Mouse (Mus musculus) heart, embryonic 14.5 days (tissue): ENCODE measurements around the gene Gm17622. TPM values are rescaled to one million over a fixed set of nuclear protein-coding genes. Genes with fewer than 3 reads are reported as not detected.

ENCODE experiments used
- ATAC-seq: fragments of 200-750 bp; cut with Nextera tagmentation; 2 replicates; pipeline ENCODE4 v1.8.0; 2017; ENCODE audit warnings: low read depth, moderate TSS enrichment; ENCODE audit not compliant: insufficient number of reproducible peaks, insufficient read depth, low FRiP score
- H3K27ac ChIP-seq, 2 experiments: fragments of 200-500 bp in 1 of 2; fragments of 300-500 bp in 1 of 2; sonication (generic) in 1 of 2; replicated peaks in 1 of 2; 2 replicates each; pipeline ENCODE4 v1.5.1; 2012 to 2014; ENCODE audit warnings: low read depth in 2 of 2, low read length in 2 of 2, control low read depth in 1 of 2, mild to moderate bottlenecking in 1 of 2, mixed read lengths in 1 of 2; ENCODE audit not compliant: control insufficient read depth in 1 of 2, insufficient read depth in 1 of 2
- H3K27me3 ChIP-seq: fragments of 300-500 bp; sonication (generic); 2 replicates; pipeline ENCODE4 v1.6.1; 2014; ENCODE audit warnings: mild to moderate bottlenecking, low read length, control low read depth; ENCODE audit not compliant: control insufficient read depth, insufficient read depth
- H3K36me3 ChIP-seq: fragments of 300-500 bp; sonication (generic); 2 replicates; pipeline ENCODE4 v1.6.1; 2014; ENCODE audit warnings: mild to moderate bottlenecking, control low read depth, low read length, mixed read lengths; ENCODE audit not compliant: control insufficient read depth, insufficient read depth
- H3K4me1 ChIP-seq, 2 experiments: fragments of 200-500 bp in 1 of 2; fragments of 300-500 bp in 1 of 2; sonication (generic) in 1 of 2; 2 replicates each; pipeline ENCODE4 v1.6.1; 2012 to 2014; ENCODE audit warnings: low read length in 2 of 2, control low read depth in 1 of 2, mixed read lengths in 1 of 2; ENCODE audit not compliant: control insufficient read depth in 2 of 2, insufficient read depth in 2 of 2
- H3K4me2 ChIP-seq: fragments of 300-500 bp; sonication (generic); 2 replicates; pipeline ENCODE4 v1.6.1; 2014; ENCODE audit warnings: mild to moderate bottlenecking, low read length
- H3K4me3 ChIP-seq, 2 experiments: fragments of 200-500 bp in 1 of 2; fragments of 300-500 bp in 1 of 2; sonication (generic) in 1 of 2; 2 replicates each; pipeline ENCODE4 v1.5.1; 2012 to 2014; ENCODE audit warnings: low read length in 2 of 2, mild to moderate bottlenecking in 2 of 2, control low read depth in 1 of 2, low read depth in 1 of 2, moderate library complexity in 1 of 2; ENCODE audit not compliant: control insufficient read depth in 1 of 2, insufficient read depth in 1 of 2
- H3K9ac ChIP-seq: fragments of 300-500 bp; sonication (generic); 2 replicates; pipeline ENCODE4 v1.6.1; 2014; ENCODE audit warnings: mild to moderate bottlenecking, low read length
- H3K9me3 ChIP-seq: fragments of 300-500 bp; sonication (generic); 2 replicates; pipeline ENCODE4 v1.6.1; 2016; ENCODE audit warnings: low read length, control low read depth; ENCODE audit not compliant: control insufficient read depth
- WGBS: fragments of 180-500 bp; shearing (Covaris S2); extraction: QIAGEN DNeasy Blood & Tissue Kit; methylation state at CpG from one replicate; pipeline ENCODE4 v1.1.7; 2014; 5-methylcytosine and 5-hydroxymethylcytosine counted together
- polyA plus RNA-seq: library from polyadenylated mRNA; unstranded; fragments of >200 nt; fragmentation: Nextera tagmentation; extraction: Ambion mirVana; gene quantifications from 2 replicates; pipeline ENCODE4 v1.2.1, GENCODE M21; 2014

Gene Gm17622
- polyA plus RNA-seq, 1 experiment from 2014 or later = not detected

DNA sequence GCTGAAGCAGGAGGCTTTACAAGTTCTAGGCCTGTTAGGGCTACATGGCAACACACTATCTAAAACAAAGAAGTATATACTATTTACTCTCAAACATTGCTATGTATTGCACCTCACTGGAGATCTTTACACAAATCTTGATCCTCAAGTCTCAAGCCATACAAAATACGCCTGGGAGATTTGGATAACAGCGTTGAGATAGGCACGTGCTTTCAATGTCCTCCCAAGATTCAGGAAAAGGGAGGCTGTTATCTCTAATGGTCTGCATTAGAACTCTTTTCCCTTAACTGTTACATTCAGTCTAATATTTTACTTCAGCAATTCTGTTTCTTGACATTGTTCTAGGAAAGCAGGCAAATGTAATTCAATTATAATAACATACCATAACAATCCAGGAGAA, 36.5 kb downstream of the Gm17622 start:
- Histone ChIP-seq H3K9me3 (no peaks in the 10 kb centered on the region), H3K27me3 (no peaks in the 10 kb centered on the region), H3K4me1 (0 out of 4 replicates have a peak, but pooled peaks cover 0 to 2% of the 10 kb centered on the region in 2 experiments), H3K9ac (no peak overlapping the region), H3K4me2 (no peak overlapping the region), H3K36me3 (no peaks in the 10 kb centered on the region), H3K27ac (no peak overlapping the region), H3K4me3 (no peak overlapping the region)
- ATAC-seq = no peak
- 76% methylated on average over 3 of the region's 3 CpGs for WGBS

DNA sequence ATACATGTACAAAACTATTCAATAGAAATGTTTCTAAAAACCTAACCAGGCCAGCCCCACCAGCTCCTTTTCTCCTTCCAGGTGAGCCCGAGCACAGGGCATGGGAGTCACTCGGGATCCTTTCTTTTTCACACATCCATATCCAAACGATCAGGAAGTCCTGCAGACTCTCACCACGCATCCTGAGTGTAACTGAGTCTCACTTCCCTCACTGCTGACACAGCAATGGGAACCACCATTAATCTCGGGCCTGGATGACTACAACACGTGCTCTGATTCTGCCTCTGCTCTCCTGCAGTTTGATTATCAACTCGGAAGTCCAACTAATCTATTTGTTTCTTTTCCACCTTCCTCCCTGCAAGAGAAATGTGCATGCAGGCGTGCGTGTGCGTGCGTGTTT, 37.3 kb downstream of the Gm17622 start:
- H3K9ac ChIP-seq = no peak overlapping the region
- no peaks in the 10 kb centered on the region for H3K9me3 ChIP-seq
- WGBS = 85% methylated on average over 11 of the region's 11 CpGs
- no peak overlapping the region for H3K4me2 ChIP-seq
- no peaks in the 10 kb centered on the region for H3K27me3 ChIP-seq
- no peak overlapping the region for H3K4me3 ChIP-seq
- no peak overlapping the region for H3K27ac ChIP-seq
- no peak for ATAC-seq
- 0 out of 4 replicates have a peak, but pooled peaks cover 0 to 4% of the 10 kb centered on the region in 2 experiments for H3K4me1 ChIP-seq
- H3K36me3 ChIP-seq = no peaks in the 10 kb centered on the region

DNA sequence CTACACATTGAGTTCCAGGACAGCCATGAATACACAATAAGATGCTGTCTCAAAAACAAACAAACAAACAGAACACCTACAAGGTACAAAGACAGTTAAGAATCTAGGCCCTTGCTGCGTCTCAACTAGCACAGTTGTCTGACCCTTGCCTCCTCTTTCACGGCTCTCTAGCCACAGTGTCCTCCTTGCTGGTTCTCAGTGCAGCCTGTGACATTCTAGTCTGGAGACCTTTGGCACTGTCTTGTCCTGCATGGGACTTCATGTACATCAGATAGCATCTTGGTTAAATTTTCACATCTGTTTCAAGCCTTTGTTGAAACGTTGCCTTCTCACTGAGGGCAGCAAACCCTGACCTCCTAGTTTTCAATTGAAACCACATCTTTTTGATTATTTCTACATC, 38.2 kb downstream of the Gm17622 start:
- ATAC-seq = no peak
- Histone ChIP-seq H3K4me3 (no peak overlapping the region), H3K27me3 (no peaks in the 10 kb centered on the region), H3K9ac (no peak overlapping the region), H3K27ac (no peak overlapping the region), H3K9me3 (no peaks in the 10 kb centered on the region), H3K4me2 (no peak overlapping the region), H3K36me3 (no peaks in the 10 kb centered on the region), H3K4me1 (0 out of 4 replicates have a peak, but pooled peaks cover 0 to 4% of the 10 kb centered on the region in 2 experiments)
- WGBS = 87% methylated on average over 3 of the region's 3 CpGs

DNA sequence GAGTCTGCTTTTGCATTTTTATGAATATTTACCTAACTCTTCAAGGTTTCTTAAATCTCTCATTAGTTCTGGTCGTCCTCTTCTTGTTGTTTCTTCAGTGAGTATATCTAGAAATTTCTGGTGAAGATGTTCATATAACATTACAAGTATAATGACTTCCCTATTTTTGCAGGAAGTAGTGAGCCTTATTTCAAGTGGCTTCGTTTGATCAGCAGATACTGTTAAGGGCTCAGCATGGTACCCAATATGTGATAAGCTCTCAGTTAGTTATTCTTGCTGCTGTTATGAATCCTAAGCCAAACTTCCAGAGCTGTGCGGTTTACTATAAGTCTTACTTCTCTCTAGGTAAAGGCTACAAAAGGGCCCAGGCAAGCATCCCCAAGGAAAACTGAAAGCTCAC, 39.0 kb downstream of the Gm17622 start:
- H3K9ac ChIP-seq = no peak overlapping the region
- H3K27ac ChIP-seq = no peak overlapping the region
- H3K4me3 ChIP-seq = no peak overlapping the region
- WGBS = 89% methylated on average over 3 of the region's 3 CpGs
- 0 out of 4 replicates have a peak, but pooled peaks cover 0 to 4% of the 10 kb centered on the region in 2 experiments for H3K4me1 ChIP-seq
- H3K27me3 ChIP-seq = no peaks in the 10 kb centered on the region
- no peak overlapping the region for H3K4me2 ChIP-seq
- H3K9me3 ChIP-seq = no peaks in the 10 kb centered on the region
- H3K36me3 ChIP-seq = no peaks in the 10 kb centered on the region
- ATAC-seq = no peak

DNA sequence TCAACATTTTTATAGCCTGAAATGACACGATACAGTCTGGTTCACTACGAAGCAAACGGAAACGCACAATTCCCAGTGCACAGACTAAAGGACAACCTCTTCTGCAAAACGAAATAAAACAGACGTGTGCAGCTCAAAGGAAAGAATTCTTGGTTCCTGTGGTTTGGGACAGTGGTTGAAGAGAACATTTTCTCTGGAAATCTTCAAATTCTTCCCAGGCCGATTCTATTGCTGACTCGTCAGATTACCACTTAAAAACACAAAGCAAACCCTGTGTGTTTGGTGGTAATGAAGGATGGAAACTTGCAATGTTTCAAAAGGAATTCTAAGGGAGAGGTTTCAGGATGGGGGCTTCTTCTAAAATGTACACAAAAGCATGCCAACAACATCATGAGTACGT, 39.5 kb downstream of the Gm17622 start:
- Histone ChIP-seq H3K9me3 (no peaks in the 10 kb centered on the region), H3K27me3 (no peaks in the 10 kb centered on the region), H3K27ac (no peak overlapping the region), H3K9ac (no peak overlapping the region), H3K4me3 (no peak overlapping the region), H3K4me1 (0 out of 4 replicates have a peak, but pooled peaks cover 0 to 4% of the 10 kb centered on the region in 2 experiments), H3K36me3 (no peaks in the 10 kb centered on the region), H3K4me2 (no peak overlapping the region)
- WGBS = 92% methylated on average over 9 of the region's 9 CpGs
- ATAC-seq = no peak

DNA sequence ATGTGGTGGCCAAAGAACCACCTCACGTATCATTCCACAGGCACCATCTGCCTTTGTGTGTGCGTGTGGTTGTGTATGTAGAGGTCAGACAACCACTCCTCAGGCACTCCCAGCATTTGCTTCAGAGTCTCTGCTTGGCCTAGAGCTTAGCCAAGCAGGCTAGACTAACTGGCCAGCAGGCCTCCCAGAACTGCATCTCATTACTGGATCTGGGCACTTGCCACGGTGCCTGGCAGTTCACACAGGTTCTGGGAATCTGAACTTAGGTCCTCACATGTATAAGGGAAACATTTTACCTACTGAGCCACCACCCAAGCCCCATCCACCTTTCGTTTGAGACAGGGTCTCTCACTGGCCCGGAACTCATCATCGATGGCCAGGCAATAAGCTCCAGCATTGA, 41.6 kb downstream of the Gm17622 start:
- Histone ChIP-seq H3K27me3 (no peaks in the 10 kb centered on the region), H3K4me3 (no peak overlapping the region), H3K9ac (no peak overlapping the region), H3K4me1 (0 out of 4 replicates have a peak, but pooled peaks cover 0 to 4% of the 10 kb centered on the region in 2 experiments), H3K36me3 (no peaks in the 10 kb centered on the region), H3K4me2 (no peak overlapping the region), H3K27ac (no peak overlapping the region), H3K9me3 (no peaks in the 10 kb centered on the region)
- WGBS = 87% methylated on average over 6 of the region's 6 CpGs
- no peak for ATAC-seq

DNA sequence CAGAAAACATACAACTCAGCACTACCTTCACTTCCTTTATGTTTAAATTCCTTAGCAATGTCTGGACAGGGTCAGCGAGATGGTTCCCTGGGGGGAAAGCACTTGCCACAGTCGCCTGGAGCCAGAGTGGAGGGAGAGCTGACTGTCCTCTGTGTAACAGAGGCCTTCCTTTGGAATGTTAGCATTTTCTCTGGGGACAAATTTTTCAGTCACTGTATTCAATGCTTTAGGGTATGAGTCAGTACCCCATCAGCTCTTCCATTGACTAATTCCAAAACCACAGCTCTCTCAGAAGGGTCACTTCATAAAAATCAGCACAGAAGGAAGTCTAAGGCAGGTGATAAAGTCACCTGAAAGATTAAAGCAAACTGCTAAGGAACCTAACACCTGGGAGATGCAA, 43.2 kb downstream of the Gm17622 start:
- no peak for ATAC-seq
- Histone ChIP-seq H3K27me3 (no peaks in the 10 kb centered on the region), H3K9me3 (no peaks in the 10 kb centered on the region), H3K36me3 (no peaks in the 10 kb centered on the region), H3K4me1 (0 out of 4 replicates have a peak, but pooled peaks cover 0 to 4% of the 10 kb centered on the region in 2 experiments), H3K4me3 (no peak overlapping the region), H3K4me2 (no peak overlapping the region), H3K9ac (no peak overlapping the region), H3K27ac (no peak overlapping the region)
- 60% methylated on average over 2 of the region's 2 CpGs for WGBS
